Mouse (Mus musculus) adipocyte (in vitro differentiated cells): ENCODE measurements around the gene Farsb.

Source experiments
- DNase-seq: peaks from one replicate; pipeline ENCODE4 v3.0.0-alpha.2; 2016; ENCODE audit warnings: low spot score

Gene Farsb

DNA sequence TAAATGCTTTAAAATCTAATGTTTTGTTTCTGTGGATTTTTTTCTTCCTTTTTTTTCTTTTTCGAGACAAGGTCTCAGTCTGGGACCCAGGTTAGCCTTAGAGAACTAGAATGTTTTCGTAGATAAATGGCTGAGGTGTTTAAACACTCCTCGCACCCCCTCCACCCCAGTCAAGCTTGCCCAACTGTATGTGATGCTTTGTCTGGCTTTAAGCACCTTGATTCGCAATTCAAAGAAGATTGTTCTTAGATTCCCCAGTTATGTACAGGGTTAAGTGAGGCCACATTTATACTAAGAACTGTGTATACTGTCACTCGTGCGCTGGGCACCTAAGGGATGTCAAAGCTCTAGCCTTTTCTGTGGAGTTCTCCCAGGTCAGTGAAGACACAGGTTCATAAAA is 68.4 kb downstream of the Farsb start:
- DNase-seq = no peak

DNA sequence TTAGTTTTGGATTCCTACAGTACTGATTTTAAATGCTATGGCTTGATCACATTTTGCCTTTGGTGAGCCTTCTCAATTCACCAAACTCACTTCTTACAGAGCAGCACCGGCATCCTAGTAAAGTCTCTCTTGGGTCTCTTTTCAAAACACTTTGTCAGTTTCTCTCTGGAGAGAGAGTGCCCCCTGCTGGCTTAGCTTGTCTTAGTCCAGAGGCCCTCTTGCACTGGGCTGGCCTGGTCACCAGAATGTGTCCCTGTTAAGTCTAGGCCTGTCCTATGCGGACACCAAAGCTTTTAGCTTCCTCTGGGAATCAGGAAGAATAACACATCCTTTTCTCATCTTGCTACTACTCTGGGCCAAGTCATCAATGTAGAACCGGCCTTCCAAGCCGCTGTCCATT is 69.1 kb downstream of the Farsb start:
- peak; percentile 86 for DNase-seq

DNA sequence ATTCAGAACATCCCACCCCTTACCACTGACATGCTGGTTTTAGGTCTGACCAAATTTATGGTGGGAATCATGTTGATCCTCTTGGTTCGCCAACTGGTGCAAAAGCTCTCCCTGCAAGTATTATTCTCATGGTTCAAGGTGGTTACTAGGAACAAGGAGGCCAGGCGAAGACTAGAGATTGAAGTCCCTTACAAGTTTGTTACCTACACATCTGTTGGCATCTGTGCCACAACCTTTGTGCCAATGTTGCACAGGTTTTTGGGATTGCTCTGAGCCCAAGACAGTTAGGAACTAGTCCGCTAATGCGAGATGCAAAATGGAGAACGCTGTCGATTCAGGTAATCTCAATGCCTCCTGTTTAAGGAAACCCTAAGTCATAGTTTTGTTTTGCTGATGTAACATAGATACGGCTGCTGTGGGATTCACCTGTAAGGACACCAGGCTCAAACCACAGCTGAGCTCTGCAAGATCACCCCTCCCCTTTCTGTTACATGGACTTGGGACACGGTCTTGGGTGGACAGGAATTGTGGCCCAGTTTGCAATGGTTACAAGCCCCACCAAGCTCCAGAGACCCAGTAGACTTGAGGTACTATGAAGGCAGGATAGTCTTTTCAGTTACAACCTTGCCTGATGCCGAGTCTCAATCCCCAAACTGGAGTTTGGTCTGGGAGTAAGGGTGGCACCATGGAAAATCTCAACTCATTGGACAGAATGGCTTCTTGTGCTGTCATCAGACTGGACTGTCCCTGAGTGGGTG is 71.4 kb downstream of the Farsb start:
- no peak for DNase-seq

DNA sequence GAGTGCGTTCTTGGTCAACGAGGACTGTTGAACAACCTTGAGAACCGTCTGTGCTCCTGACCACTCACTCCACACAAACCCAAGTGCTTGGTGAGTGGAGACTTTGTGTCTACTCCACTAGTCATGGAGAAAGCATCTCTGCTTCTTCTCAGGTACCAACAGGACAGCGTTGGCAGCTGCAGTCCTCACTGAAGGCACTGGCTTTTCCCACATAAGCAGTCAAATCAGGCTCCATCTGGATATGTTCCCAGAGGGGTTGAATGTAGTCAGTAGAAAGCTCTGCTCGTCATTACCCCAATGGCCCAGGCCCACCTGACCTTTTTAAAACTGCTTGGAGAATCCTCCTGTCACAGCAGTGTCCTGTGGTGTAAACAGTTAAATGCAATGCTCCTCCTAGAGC is 74.3 kb downstream of the Farsb start:
- DNase-seq = no peak

DNA sequence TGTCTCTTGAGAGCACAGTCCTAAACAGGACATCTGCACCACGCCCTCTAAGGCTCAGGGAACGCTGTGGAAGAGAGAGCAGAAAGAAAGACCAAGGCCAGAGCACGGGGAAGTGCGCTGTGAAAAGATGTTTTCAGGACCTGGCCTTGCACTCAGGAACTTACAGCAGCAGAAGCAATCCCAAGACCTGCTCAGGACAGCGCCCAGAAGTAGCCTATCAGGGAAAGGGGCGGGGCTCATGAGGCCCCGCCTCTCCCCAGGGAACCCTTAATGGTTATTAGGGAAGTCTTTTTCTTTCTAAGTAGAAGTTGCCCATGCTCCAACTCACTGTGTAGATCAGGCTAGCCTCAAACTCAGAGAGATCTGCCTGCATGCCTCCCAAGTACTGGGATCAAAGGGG is 76.0 kb downstream of the Farsb start:
- DNase-seq = no peak

DNA sequence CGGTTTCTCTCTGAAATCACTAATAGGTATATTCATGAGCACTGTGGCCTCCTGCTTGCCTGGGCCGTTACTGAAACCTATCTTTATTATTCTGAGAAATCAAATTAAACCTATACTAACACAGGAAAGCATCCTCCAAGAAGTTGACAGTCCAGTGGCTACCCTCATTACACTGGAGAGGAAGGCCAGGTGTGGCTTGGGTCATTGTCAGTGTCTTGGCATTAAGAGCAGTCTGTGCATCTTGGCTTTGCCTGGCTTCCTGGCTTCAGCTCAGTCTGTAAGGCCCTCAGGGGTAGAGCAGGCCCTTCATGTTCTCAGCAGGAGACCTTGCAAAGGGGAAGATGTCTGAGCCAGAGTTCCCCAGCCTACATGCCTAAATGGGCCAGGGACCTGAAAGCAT is 79.3 kb downstream of the Farsb start:
- DNase-seq = no peak

DNA sequence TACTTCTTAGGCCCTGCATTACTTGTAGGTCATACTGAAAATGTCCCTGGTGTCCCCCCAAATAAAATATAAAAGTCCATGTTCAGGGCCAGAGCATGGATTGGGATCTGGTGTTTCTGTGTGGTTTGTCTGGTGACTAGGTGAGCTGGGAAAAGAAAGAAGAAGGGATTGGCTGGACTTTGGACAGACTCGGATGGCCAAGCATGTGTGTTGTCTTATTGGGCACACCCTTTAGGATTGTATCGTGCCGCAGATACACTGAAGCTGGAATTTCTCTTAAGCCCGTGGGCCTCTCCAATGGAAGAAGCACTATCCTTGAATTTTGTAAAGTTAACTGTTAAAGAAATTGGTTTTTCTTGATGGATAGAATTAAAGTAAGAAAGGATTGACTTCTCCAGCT is 87.3 kb downstream of the Farsb start:
- no peak for DNase-seq

DNA sequence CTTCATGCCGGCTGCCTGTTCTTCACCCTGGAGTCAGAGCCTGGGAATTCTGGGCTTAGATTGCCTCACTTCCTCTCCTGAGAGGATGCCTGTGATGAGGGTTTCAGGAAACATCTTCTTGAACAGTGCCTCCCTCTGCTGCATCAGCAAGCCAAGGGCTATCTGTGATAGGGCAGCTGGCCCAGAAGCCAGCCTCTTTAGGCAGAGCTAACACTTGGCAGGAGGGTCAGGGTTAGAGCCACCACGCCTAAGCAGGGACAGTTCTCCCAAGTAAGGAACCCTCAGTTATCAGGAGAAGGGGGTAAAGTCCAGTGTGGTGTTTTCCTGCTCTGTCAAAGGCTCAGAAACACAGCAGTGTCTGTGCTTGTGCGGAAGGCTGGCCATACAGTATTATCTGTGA is 88.9 kb downstream of the Farsb start:
- DNase-seq = no peak

DNA sequence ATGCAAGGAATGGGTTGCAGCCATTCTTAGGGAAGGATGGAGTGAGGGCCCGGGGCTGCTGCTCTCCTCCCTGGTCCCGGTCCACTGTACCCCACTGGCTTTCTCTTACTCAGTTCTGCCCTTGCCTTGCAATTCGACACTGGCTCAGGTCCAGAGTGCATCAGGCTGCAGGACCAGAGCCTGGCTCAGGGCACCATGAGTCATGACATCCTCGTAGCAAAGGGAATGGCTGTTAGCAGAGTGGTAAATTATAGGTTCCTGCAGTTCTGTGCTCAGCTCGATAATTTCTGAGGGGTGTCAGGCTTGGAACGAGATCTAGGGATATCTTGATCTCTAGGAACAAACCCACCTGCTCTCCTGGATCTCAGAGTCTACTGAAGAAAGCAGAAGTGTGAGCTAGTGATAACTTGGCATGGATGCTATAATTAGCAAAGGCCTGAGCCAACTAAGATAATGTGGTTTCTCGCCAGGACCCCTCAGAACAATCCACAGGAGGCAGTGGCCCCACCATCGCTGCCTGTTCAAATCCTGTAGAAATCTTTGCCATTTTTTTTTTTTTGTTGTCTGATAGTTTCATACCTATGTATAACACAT is 92.3 kb downstream of the Farsb start:
- peak; percentile 60 for DNase-seq

DNA sequence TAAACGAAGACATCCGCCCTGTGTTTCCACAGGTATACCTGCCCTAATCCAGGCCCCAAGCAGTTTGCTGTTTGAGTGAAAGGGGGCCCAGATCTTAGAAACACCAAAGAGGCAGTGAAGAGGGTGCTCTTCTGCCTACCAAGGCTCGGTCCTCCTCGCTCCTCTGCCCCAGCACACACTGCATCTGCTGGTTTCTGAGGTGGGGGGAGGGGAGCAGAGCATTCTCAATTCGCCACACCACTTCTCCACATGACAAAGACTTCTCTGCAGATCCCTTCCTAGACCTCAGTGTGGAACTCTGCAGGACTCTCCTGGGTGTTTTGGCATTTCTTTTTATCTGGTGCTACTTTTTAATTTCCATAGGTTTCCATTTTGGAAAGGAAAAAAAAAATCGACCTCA is 93.0 kb downstream of the Farsb start:
- DNase-seq = no peak

DNA sequence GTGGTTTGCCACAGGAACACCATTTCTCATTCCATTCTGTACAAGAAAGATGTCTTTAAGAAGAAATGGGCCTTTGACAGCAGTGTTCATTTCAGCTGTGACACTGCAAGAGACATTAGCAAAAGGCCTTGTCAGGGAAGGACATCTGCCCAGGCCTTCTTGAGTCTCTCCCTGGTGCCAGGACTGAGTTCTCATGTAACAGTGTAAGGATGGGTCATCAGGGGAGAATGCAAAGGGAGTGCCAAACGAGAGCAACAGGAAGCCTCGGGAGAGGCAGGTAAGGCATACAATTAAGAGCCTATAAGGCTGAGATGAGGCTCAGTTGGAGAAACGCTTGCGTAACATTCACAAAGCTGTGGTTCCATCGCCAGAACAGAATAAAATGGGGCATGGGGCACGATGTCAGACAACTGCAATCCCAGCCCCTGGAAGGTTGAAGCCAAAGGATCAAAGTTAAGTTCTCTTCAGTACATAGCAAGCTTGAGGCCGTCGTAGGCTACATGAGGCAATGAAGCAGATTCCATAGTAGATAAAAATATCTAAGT is 93.4 kb downstream of the Farsb start:
- DNase-seq = peak; percentile 8

DNA sequence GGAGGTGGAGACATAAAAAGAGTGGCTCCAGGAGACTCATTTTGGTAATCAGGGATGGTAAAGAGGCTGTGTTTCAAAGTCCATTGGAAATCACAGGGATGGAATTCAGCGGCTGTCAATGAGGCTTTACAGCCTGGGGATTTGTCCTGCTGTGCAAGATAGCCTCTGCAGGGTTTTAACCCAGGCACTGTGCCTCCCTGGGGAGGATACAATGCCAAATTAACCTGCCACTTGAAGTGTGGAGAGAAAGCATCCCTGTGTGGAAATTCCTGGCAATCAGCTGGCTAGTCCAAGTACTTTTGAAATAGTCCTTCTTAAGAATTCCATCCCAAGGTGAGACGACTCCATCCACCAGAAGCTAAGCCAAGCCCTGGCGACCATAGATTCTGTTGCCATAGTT is 99.8 kb downstream of the Farsb start:
- no peak for DNase-seq

DNA sequence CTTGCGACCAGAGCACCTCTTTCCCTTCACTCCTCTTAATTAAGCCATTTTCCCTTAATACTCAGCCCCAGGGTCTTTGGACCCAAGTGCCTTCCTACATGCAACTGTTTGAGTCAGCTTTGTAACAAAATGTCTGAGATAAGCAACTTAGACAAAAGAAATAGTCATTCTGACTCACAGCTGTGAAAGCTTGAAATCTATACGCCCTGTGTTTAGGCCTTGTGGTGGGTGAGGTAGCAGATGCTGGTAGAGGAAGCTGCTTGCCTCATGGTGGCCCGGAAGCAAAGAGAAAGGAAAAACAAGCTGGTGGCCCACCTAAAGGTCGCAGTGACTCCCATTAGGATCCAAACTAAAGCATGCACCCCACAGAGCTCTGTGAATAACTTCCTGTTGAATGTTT is 100.8 kb downstream of the Farsb start:
- no peak for DNase-seq

DNA sequence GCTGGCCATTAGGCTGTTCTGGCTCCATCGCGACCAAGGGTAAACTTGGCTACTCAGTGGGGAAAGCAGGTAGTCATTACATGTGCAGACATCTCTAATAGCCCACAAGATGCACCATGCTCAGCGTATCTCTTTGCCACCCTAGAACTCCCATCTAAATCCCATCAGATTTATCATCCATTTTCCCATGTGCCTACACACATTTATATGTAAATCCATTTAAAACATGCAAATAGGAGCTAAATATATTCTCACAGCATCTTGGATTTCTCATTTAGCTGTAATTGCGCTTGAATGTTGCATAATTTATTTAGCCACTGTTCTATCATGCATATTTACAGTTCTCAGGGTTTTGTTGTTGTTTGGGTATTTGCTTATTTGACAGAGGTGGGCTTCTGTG is 107.7 kb downstream of the Farsb start:
- DNase-seq = no peak

DNA sequence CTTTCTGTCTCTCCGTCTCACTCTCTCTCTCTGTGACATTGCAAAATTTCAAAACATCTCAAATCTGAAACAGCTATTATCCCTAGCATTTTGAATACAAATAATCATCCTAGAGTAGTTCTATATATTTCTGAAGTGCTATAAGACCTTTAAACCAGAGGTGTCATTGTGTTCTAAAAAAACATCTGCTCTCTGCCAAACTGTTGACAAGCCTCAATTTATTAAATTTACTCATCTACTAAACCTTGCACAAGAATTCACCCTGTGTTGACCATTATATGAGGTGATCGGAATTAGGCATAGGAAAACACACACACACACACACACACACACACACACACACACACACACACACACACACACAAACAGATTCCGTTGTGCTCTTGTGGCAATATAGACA is 113.6 kb downstream of the Farsb start:
- no peak for DNase-seq

DNA sequence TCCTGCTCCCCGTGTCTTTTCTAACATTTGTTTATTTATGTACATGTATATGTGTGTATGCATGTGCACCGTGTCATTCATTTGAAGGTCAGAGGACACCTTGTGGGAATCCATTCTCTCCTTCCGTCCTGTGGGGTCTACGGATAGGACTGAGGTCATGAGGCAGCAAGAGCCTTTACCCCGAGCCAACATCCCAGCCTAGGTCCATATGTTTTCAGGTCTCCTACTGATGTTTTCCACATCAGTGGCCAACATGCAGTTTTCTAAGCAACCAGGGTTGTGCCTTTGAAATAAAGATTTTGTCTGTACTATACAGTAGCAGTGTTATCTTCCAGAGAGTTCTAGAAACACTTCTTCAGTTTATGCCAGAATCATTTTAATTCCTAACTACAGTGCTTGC is 114.9 kb downstream of the Farsb start:
- DNase-seq = no peak

DNA sequence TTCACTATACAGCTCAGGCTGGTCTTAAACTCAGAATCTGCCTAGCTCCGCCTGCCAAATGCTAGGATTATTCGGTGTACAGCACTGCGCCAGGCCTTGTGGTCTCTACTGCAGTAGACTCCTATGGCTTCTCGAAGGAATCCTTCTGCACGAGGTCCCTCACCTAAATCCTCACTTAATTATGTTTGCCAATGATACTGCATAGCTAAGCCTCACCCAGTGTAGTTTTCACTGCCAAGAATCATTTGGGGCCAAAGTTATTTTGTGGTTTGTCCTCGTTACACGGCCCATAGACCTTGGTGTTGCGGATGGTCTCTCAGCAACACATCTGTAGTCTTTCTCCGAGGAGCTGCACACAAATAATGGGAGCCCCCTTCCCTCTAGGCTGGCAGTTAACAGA is 116.4 kb downstream of the Farsb start:
- no peak for DNase-seq

DNA sequence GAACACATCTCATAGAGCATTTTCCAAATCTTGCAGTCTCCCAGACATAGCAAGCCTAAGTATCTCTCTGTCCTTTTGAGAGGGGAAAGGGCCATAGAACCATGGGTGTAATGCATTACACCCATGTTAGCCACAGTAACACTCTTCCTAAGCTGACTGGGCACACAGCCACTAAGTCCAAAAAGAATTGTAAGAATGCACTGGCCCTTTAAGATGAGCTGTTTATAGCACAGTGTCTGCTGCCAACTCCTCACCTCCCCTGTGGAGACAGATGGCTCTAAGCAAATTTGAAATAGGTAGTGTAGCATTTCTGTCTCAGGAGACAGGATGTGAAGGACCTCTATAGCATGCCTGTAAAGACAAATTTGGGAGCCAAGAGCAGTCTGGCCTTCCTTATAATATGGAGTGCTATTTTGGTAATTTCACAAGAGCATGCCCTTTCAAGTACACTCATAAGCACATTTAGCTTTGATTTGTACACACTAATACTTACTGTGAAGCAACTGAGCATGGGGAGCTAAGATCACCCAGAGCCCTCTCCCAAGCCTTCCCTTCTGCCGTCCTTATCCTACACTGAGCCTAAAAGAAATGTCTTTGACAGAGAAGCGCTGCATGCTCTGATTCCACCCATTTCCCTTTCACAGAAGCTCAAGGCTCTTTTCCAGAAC is 117.0 kb downstream of the Farsb start:
- peak; percentile 31 for DNase-seq

DNA sequence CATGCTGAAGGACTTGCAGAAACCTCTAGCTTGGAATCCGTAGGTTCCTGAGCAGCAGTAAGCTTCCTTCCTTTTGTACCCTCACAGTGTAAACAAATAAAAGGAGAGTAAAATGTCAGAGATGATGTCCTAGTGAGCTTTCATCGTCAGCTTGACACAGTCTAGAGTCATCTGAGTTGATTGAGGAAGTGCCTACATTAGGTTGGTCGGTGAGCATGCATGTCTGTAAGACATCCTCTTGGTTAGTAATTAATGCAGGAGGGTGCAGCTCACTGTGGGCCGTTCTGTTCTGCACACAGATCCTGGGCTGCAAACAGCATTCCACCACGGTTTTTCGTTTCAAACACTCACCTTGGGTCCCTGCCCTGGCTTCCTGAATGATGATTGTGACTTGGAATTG is 118.6 kb downstream of the Farsb start:
- DNase-seq = no peak
